Comparison of ENCODE assay signal across 8 mouse cellular contexts in genomic region chr13:55329109-55329682, GRCm38 (mm10). TPM values are rescaled to one million over a fixed set of nuclear protein-coding genes. Genes with fewer than 3 reads are reported as not detected.
DNase-seq lines count a peak whose midpoint lies in the region; ATAC-seq lines count a peak whose summit lies in the region.

No protein-coding gene starts in this region.

- peak overlapping the region; percentile 72 for H3K9ac ChIP-seq in forebrain, embryonic 15.5 days (replicated peaks)
- peak overlapping the region; percentile 56 for H3K9ac ChIP-seq in limb, embryonic 15.5 days
- peak overlapping the region; percentile 51 for H3K9ac ChIP-seq in neural tube, embryonic 14.5 days (replicated peaks; ENCODE audit: low read depth, low read length)

- H3K4me2 ChIP-seq in forebrain, embryonic 15.5 days (replicated peaks) = peak overlapping the region; percentile 68
- peak overlapping the region; percentile 93 for H3K4me2 ChIP-seq in limb, embryonic 15.5 days
- H3K4me2 ChIP-seq in neural tube, embryonic 14.5 days (ENCODE audit: low read depth, low read length) = peak overlapping the region; percentile 70

- peak; percentile 52 for DNase-seq in adrenal gland, postnatal 14 days
- DNase-seq in adrenal gland, adult 8-10 months = no peak
- DNase-seq in ovary, postnatal 36 days (ENCODE audit: low spot score) = peak; percentile 61
- no peak for DNase-seq in ovary, adult 18-20 months (ENCODE audit: low spot score)
- DNase-seq in adipocyte (ENCODE audit: low spot score) = no peak

- H3K4me1 ChIP-seq in forebrain, embryonic 15.5 days = peaks cover 37% of the 10 kb centered on the region
- peaks cover 44% of the 10 kb centered on the region for H3K4me1 ChIP-seq in limb, embryonic 15.5 days
- peaks cover 15% of the 10 kb centered on the region; the same call in 1 of the 2 replicates for H3K4me1 ChIP-seq in neural tube, embryonic 14.5 days (ENCODE audit: control insufficient read depth, insufficient read depth, low read length)

- H3K9me3 ChIP-seq in forebrain, embryonic 15.5 days = no peaks in the 10 kb centered on the region
- H3K9me3 ChIP-seq in limb, embryonic 15.5 days = no peaks in the 10 kb centered on the region
- H3K9me3 ChIP-seq in neural tube, embryonic 14.5 days (ENCODE audit: control insufficient read depth, low read length) = no peaks in the 10 kb centered on the region

- 1% methylated on average over 29 of the region's 29 CpGs for WGBS in forebrain, embryonic 15.5 days
- under 1% methylated on average over 27 of the region's 29 CpGs for WGBS in limb, embryonic 15.5 days
- 1% methylated on average over 26 of the region's 29 CpGs for WGBS in neural tube, embryonic 14.5 days

- peak; percentile 40 for ATAC-seq in forebrain, embryonic 15.5 days (replicated peaks)
- ATAC-seq in limb, embryonic 15.5 days (ENCODE audit: insufficient number of reproducible peaks, low FRiP score, low TSS enrichment, low read depth) = peak; percentile 38
- peak; percentile 22; the same call in 1 of the 2 replicates for ATAC-seq in neural tube, embryonic 14.5 days (ENCODE audit: low read depth)

- peak overlapping the region; percentile 90 for H3K27ac ChIP-seq in forebrain, embryonic 15.5 days (replicated peaks)
- peak overlapping the region; percentile 92 for H3K27ac ChIP-seq in limb, embryonic 15.5 days
- peak overlapping the region; percentile 66 for H3K27ac ChIP-seq in neural tube, embryonic 14.5 days (ENCODE audit: low read depth, low read length)

- peaks cover 15% of the 10 kb centered on the region for H3K36me3 ChIP-seq in forebrain, embryonic 15.5 days
- peaks cover 22% of the 10 kb centered on the region for H3K36me3 ChIP-seq in limb, embryonic 15.5 days
- peaks cover 16% of the 10 kb centered on the region; the same call in 1 of the 2 replicates for H3K36me3 ChIP-seq in neural tube, embryonic 14.5 days (ENCODE audit: control insufficient read depth, insufficient read depth, low read length)

- peak overlapping the region; percentile 86 for H3K4me3 ChIP-seq in forebrain, embryonic 15.5 days
- H3K4me3 ChIP-seq in limb, embryonic 15.5 days = peak overlapping the region; percentile 86
- H3K4me3 ChIP-seq in neural tube, embryonic 14.5 days (ENCODE audit: low read depth, low read length) = peak overlapping the region; percentile 55

- H3K27me3 ChIP-seq in forebrain, embryonic 15.5 days = no peaks in the 10 kb centered on the region
- H3K27me3 ChIP-seq in limb, embryonic 15.5 days = no peaks in the 10 kb centered on the region
- H3K27me3 ChIP-seq in neural tube, embryonic 14.5 days (ENCODE audit: control insufficient read depth, insufficient read depth, low read length) = no peaks in the 10 kb centered on the region

RNA-seq across cellular contexts. Expression of gene Mxd3, which starts 0.4 kb away (rescaled TPM):
- 10.0 and 10.9 TPM in 2 replicates for total RNA-seq in adrenal gland, postnatal 14 days (2021)
- total RNA-seq in adrenal gland, adult 8-10 months (2022) = 1 to 10 TPM in 2 of 4 experiments, under 1 TPM in 2; 0.30 to 1.9 (median 1.1) TPM
- polyA plus RNA-seq in forebrain, embryonic 15.5 days (2015; fragmentation: Nextera tagmentation; extraction: Ambion mirVana) = 28.9 and 30.0 TPM in 2 replicates
- polyA plus RNA-seq in limb, embryonic 15.5 days (2015; fragmentation: Nextera tagmentation; extraction: Ambion mirVana) = 43.8 and 46.2 TPM in 2 replicates
- polyA plus RNA-seq in neural tube, embryonic 14.5 days (2014; fragmentation: Nextera tagmentation; extraction: Ambion mirVana) = 5.7 and 5.9 TPM in 2 replicates

RNA-seq across cellular contexts. Expression of gene Rab24, which starts 7.5 kb away (rescaled TPM):
- 53.7 and 60.7 TPM in 2 replicates for total RNA-seq in adrenal gland, postnatal 14 days (2021)
- total RNA-seq in adrenal gland, adult 8-10 months (2022) = 100 to 1,000 TPM in 1 of 4 experiments, 10 to 100 TPM in 3; 62.0 to 102 (median 88.6) TPM
- polyA plus RNA-seq in forebrain, embryonic 15.5 days (2015; fragmentation: Nextera tagmentation; extraction: Ambion mirVana) = 114 and 118 TPM in 2 replicates
- polyA plus RNA-seq in limb, embryonic 15.5 days (2015; fragmentation: Nextera tagmentation; extraction: Ambion mirVana) = 110 and 119 TPM in 2 replicates
- 99.0 and 101 TPM in 2 replicates for polyA plus RNA-seq in neural tube, embryonic 14.5 days (2014; fragmentation: Nextera tagmentation; extraction: Ambion mirVana)

RNA-seq across cellular contexts. Expression of gene Prelid1, which starts 8.9 kb away (rescaled TPM):
- 170 and 174 TPM in 2 replicates for total RNA-seq in adrenal gland, postnatal 14 days (2021)
- total RNA-seq in adrenal gland, adult 8-10 months (2022) = 100 to 1,000 TPM; 146 to 172 (median 162) TPM
- polyA plus RNA-seq in forebrain, embryonic 15.5 days (2015; fragmentation: Nextera tagmentation; extraction: Ambion mirVana) = 303 and 314 TPM in 2 replicates
- polyA plus RNA-seq in limb, embryonic 15.5 days (2015; fragmentation: Nextera tagmentation; extraction: Ambion mirVana) = 427 and 446 TPM in 2 replicates
- 316 and 329 TPM in 2 replicates for polyA plus RNA-seq in neural tube, embryonic 14.5 days (2014; fragmentation: Nextera tagmentation; extraction: Ambion mirVana)

RNA-seq across cellular contexts. Expression of gene Lman2, which starts 33.4 kb away (rescaled TPM):
- 105 and 107 TPM in 2 replicates for total RNA-seq in adrenal gland, postnatal 14 days (2021)
- 100 to 1,000 TPM; 112 to 127 (median 118) TPM for total RNA-seq in adrenal gland, adult 8-10 months (2022)
- polyA plus RNA-seq in forebrain, embryonic 15.5 days (2015; fragmentation: Nextera tagmentation; extraction: Ambion mirVana) = 56.7 and 58.0 TPM in 2 replicates
- polyA plus RNA-seq in limb, embryonic 15.5 days (2015; fragmentation: Nextera tagmentation; extraction: Ambion mirVana) = 104 and 109 TPM in 2 replicates
- 36.5 and 49.9 TPM in 2 replicates for polyA plus RNA-seq in neural tube, embryonic 14.5 days (2014; fragmentation: Nextera tagmentation; extraction: Ambion mirVana)

RNA-seq across cellular contexts. Expression of gene Rgs14, which starts 40.3 kb away (rescaled TPM):
- total RNA-seq in adrenal gland, postnatal 14 days (2021) = 0.44 and 4.5 TPM in 2 replicates
- total RNA-seq in adrenal gland, adult 8-10 months (2022) = 1 to 10 TPM in 1 of 4 experiments, under 1 TPM in 3; 0.45 to 1.8 (median 0.88) TPM
- 0.37 and 0.81 TPM in 2 replicates for polyA plus RNA-seq in forebrain, embryonic 15.5 days (2015; fragmentation: Nextera tagmentation; extraction: Ambion mirVana)
- polyA plus RNA-seq in limb, embryonic 15.5 days (2015; fragmentation: Nextera tagmentation; extraction: Ambion mirVana) = 1.4 and 2.4 TPM in 2 replicates
- 0.11 and 0.32 TPM in 2 replicates for polyA plus RNA-seq in neural tube, embryonic 14.5 days (2014; fragmentation: Nextera tagmentation; extraction: Ambion mirVana)

Comparison
In these comparisons a context has a peak if more than half of its experiments do, and no peak if none do; other contexts are left out.
1. DNase-seq: peak in adrenal gland, postnatal 14 days (single experiment) and ovary, postnatal 36 days (single experiment); none in adrenal gland, adult 8-10 months (single experiment), ovary, adult 18-20 months (single experiment) and adipocyte (single experiment).
2. Peak in every context shown above with its lines, with median percentiles within 50 percentile points of each other: ATAC-seq, H3K27ac ChIP-seq, H3K4me2 ChIP-seq, H3K4me3 ChIP-seq and H3K9ac ChIP-seq.